Mouse (Mus musculus): ENCODE results near the gene Plod2. TPM values are rescaled to one million over a fixed set of nuclear protein-coding genes. Genes with fewer than 3 reads are reported as not detected.

Plod2 gene
- polyA plus RNA-seq, 1 experiment from 2014 or later = 39.5 TPM

DNA sequence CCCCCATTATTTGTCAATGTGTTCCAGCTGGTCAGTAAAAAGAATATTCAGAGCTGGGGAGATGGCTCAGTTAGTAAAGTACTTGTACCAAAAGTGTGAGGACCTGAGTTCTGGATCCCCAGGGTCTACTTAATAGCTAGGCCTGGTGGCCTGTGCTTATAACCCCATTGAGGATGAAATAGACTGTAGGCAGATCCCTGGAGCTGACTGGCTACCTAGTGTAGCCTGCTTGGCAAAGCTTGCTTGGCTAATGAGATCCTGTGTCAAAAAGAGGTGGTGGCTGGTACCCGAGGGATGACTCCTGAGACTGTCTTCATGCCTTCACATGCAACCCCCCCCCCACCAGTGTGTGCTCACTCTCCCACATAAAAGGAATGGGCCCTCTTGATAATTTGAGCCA lies 2.1 kb downstream of the Plod2 start:
- H3K9me3 ChIP-seq = no peaks in the 10 kb centered on the region
- no peaks in the 10 kb centered on the region for H3K27me3 ChIP-seq (ENCODE audit: insufficient read depth, poor library complexity, severe bottlenecking)
- peak overlapping the region; percentile 22 for H3K4me3 ChIP-seq
- H3K36me3 ChIP-seq = peaks cover 2% of the 10 kb centered on the region; the same call in 1 of the 2 replicates
- H3K27ac ChIP-seq = no peak overlapping the region
- peaks cover 17% of the 10 kb centered on the region for H3K4me1 ChIP-seq
- no peak for DNase-seq (ENCODE audit: low spot score)
- 75% methylated on average over 1 of the region's 1 CpGs for WGBS

DNA sequence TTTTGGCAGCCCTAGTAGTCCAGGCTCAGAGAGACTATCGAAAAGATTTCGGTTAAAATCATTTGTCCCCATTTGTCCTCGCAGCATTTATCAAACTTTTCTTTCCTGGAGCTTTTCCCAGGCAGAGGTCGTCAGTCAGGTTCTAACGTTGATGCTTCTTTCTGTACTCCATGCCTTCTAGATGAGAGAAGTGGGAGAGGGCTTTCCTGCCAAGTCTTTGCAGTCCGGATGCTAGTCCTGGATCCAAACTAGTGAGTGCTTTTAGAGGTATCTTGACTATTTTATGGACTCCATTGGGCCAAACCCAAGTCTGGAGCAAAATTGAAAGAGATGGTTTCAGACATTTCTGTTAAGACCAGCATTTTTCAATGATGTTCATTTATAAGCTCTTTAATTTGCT lies 3.0 kb downstream of the Plod2 start:
- no peaks in the 10 kb centered on the region for H3K27me3 ChIP-seq (ENCODE audit: insufficient read depth, poor library complexity, severe bottlenecking)
- no peaks in the 10 kb centered on the region for H3K9me3 ChIP-seq
- DNase-seq (ENCODE audit: low spot score) = no peak
- WGBS = 75% methylated on average over 6 of the region's 6 CpGs
- no peak overlapping the region for H3K4me3 ChIP-seq
- peaks cover 21% of the 10 kb centered on the region for H3K4me1 ChIP-seq
- H3K27ac ChIP-seq = no peak overlapping the region
- H3K36me3 ChIP-seq = peaks cover 2% of the 10 kb centered on the region; the same call in 1 of the 2 replicates

DNA sequence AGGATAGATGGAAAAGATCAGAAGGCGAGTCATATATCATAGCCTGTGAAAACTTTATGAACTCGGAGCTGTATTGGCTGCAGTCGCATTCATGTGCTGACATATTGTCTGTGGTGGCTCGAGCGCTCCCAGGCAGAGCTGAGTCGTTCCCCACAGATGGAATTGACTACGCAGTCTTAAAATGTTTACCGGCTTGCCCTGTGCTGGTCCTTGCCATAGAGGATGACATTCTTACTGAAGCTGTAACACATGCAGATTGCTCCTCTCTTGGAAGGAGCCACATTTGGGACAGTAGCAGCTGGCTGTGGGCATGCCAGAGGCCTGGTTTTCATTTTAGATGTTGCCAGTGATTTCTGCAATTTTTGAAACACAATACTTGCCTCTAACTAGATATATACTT lies 4.4 kb downstream of the Plod2 start:
- Histone ChIP-seq H3K27me3 (ENCODE audit: insufficient read depth, poor library complexity, severe bottlenecking) (no peaks in the 10 kb centered on the region), H3K36me3 (no peaks in the 10 kb centered on the region; the same call in 1 of the 2 replicates), H3K4me1 (peaks cover 20% of the 10 kb centered on the region), H3K4me3 (no peak overlapping the region), H3K9me3 (no peaks in the 10 kb centered on the region), H3K27ac (no peak overlapping the region)
- no peak for DNase-seq (ENCODE audit: low spot score)
- 87% methylated on average over 8 of the region's 8 CpGs for WGBS

DNA sequence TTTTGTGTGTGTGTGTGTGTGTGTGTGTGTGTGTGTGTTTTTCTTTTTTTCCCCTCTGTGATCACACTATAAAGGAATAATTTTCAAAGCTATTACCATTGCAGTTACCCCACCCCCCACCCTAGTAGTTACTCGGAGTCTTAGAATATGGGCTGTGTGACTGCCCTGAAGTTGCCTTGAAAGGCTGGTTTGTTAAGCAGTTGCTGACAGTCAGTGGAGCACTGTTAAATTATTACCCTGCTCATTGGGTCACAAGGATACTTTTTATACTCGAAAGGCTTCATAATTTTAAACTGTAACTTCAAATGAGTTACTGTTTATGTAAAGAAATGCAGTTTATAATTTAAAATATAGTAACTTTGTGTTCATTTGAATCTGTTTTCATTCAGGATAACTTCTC lies 5.1 kb downstream of the Plod2 start:
- 74% methylated on average over 2 of the region's 2 CpGs for WGBS
- peaks cover 15% of the 10 kb centered on the region for H3K4me1 ChIP-seq
- H3K27me3 ChIP-seq (ENCODE audit: insufficient read depth, poor library complexity, severe bottlenecking) = no peaks in the 10 kb centered on the region

DNA sequence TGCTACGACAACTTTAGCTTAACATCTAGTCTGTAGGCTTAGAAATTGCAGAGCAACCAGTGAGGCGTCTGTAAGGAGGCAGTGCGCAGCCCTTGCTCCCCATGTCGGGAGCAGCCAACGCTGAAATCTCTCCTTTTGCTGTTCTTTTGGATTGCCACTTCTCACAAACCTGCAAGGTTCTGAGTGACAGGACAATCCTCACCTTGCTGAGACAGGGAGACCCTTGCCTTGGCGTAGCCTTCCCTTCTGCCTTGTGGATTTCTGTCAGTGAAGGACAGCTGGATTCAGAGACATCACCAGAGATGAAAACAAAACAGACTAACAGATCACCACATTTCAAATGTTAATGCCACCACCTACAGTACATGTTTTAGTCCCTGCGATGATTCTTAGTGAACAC lies 5.8 kb downstream of the Plod2 start:
- Histone ChIP-seq H3K4me1 (peaks cover 17% of the 10 kb centered on the region), H3K27me3 (ENCODE audit: insufficient read depth, poor library complexity, severe bottlenecking) (no peaks in the 10 kb centered on the region), H3K27ac (no peak overlapping the region), H3K4me3 (no peak overlapping the region), H3K9me3 (no peaks in the 10 kb centered on the region), H3K36me3 (no peaks in the 10 kb centered on the region; the same call in 1 of the 2 replicates)
- no peak for DNase-seq (ENCODE audit: low spot score)
- WGBS = 85% methylated on average over 7 of the region's 7 CpGs

More for the DNA sequence above, 5.1 kb downstream of the Plod2 start:
- Histone ChIP-seq H3K4me3 (no peak overlapping the region), H3K36me3 (no peaks in the 10 kb centered on the region; the same call in 1 of the 2 replicates), H3K9me3 (no peaks in the 10 kb centered on the region), H3K27ac (no peak overlapping the region)
- DNase-seq (ENCODE audit: low spot score) = no peak

DNA sequence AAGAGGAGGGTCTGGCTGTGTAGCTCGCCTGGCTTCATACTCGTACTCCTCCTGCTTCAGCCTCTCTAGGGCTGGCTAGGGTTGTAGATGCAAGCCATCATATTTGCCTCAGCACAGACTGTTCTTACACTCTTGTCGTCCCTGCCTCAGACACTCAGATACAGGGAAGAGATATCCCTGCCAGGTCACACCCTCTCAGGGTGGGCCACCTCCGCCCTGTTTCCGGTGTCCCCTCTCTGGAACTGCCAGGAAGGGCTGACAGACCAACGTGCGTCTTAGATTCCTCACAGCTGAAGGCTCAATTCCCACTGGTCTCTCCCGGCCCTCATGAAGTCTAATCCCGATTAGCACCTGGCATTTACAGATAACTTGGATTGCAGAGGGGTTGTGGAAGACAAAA lies 6.6 kb downstream of the Plod2 start:
- H3K27ac ChIP-seq = no peak overlapping the region
- H3K27me3 ChIP-seq (ENCODE audit: insufficient read depth, poor library complexity, severe bottlenecking) = no peaks in the 10 kb centered on the region
- H3K9me3 ChIP-seq = no peaks in the 10 kb centered on the region
- no peak for DNase-seq (ENCODE audit: low spot score)
- 56% methylated on average over 9 of the region's 9 CpGs for WGBS
- no peaks in the 10 kb centered on the region; the same call in 1 of the 2 replicates for H3K36me3 ChIP-seq
- H3K4me1 ChIP-seq = peaks cover 18% of the 10 kb centered on the region
- H3K4me3 ChIP-seq = no peak overlapping the region

DNA sequence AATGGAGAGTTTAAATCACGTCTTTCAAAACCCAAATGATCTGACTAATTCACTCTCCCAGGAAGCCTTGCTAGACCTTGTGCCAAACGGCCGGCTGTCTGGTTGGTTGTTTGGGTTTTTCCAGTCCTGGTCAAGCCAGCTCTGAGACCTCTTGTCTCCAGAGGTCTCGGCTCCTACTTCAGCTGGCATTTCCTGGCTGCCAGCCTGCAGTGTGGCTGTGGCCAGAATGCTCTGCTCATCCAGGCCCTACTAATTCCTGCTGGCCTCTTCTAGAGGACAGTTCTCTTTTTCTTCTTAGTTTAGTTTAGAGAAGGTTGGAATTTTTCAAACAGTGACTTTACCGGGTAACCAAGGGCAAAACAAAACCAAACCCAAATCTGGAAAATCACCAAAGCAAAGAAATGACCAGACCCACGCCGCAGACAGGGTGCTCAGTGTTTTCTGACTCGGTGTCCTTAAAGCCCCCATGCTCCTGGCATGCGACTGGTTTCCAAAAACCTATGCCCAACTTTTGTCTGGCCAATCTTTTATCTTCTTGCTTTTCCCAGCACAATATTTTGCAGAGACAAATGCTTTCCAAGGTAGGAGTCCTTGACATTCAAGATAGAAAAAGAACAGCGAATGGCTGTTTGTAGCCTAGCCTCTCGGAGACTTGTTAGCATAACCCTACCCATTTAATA lies 7.9 kb downstream of the Plod2 start:
- Histone ChIP-seq H3K4me1 (peaks cover 13% of the 10 kb centered on the region), H3K27me3 (ENCODE audit: insufficient read depth, poor library complexity, severe bottlenecking) (no peaks in the 10 kb centered on the region), H3K9me3 (no peaks in the 10 kb centered on the region), H3K27ac (no peak overlapping the region), H3K4me3 (no peak overlapping the region), H3K36me3 (no peaks in the 10 kb centered on the region; the same call in 1 of the 2 replicates)
- 81% methylated on average over 11 of the region's 11 CpGs for WGBS
- no peak for DNase-seq (ENCODE audit: low spot score)

DNA sequence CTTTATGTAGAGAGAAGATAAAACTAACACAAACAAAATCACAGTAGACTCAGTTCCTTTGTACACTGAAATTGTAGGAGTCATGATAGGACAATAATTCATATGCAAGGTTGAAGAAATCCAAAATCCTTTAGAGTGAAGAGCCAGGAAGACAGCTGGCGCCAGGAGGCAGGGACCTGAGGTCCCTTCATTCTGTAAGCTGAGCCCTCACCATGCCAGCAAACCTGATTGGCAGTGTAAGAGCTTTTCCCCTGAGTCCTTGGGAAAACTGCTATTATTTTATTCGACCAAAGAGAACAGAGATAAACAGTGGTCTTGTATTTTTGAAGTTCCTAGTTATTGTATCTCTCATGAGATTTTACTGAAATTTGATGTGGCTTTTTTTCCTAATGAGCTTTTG lies 9.0 kb downstream of the Plod2 start:
- H3K36me3 ChIP-seq = no peaks in the 10 kb centered on the region; the same call in 1 of the 2 replicates
- H3K4me3 ChIP-seq = no peak overlapping the region
- no peaks in the 10 kb centered on the region for H3K9me3 ChIP-seq
- WGBS = 69% methylated on average over 2 of the region's 2 CpGs
- H3K27me3 ChIP-seq (ENCODE audit: insufficient read depth, poor library complexity, severe bottlenecking) = no peaks in the 10 kb centered on the region
- H3K4me1 ChIP-seq = peaks cover 19% of the 10 kb centered on the region
- no peak overlapping the region for H3K27ac ChIP-seq
- DNase-seq (ENCODE audit: low spot score) = no peak

DNA sequence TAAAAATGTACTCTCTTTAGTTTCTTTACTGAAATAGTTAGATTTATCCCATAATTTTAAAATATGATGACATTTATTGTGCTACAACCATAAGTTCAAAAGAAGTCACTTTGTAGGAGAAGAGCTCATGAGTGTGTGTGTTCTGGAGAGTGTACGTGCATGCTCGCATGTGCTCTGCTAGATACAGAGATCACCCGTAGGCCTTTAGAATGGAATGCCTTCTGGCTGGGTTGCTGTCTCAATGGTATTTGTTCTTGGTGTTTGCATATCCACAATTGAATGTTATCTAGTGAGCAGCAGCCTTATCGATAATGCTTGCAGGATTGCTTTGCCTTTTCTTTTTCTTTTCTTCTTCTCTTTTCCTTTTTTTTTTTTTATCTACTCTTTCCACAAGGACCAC lies 9.6 kb downstream of the Plod2 start:
- Histone ChIP-seq H3K4me1 (peaks cover 19% of the 10 kb centered on the region), H3K27ac (no peak overlapping the region), H3K9me3 (no peaks in the 10 kb centered on the region), H3K27me3 (ENCODE audit: insufficient read depth, poor library complexity, severe bottlenecking) (no peaks in the 10 kb centered on the region), H3K4me3 (no peak overlapping the region), H3K36me3 (no peaks in the 10 kb centered on the region; the same call in 1 of the 2 replicates)
- no peak for DNase-seq (ENCODE audit: low spot score)
- 47% methylated on average over 4 of the region's 4 CpGs for WGBS

DNA sequence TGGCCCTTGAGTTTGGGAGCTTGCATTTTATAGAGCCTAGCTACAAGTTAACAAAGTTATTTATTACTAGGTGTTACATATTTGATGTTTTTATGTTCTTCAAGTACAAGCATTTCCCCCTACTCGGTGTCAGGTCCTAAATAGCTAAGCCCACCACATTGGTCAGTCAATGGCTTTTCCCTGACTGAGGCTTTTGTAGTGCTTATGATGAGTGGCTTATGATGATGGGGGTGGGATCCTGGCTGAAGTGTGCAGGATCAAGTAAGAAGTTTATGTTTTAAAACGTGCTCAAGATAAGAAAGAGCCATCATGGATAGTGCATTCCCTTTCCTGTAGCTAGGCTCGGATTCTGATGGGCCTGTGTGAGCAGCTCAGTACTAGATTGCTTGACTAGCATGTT lies 10.7 kb downstream of the Plod2 start:
- Histone ChIP-seq H3K27me3 (ENCODE audit: insufficient read depth, poor library complexity, severe bottlenecking) (no peaks in the 10 kb centered on the region), H3K4me1 (peaks cover 19% of the 10 kb centered on the region), H3K27ac (no peak overlapping the region), H3K9me3 (no peaks in the 10 kb centered on the region), H3K4me3 (no peak overlapping the region), H3K36me3 (no peaks in the 10 kb centered on the region; the same call in 1 of the 2 replicates)
- WGBS = 60% methylated on average over 3 of the region's 3 CpGs
- no peak for DNase-seq (ENCODE audit: low spot score)

DNA sequence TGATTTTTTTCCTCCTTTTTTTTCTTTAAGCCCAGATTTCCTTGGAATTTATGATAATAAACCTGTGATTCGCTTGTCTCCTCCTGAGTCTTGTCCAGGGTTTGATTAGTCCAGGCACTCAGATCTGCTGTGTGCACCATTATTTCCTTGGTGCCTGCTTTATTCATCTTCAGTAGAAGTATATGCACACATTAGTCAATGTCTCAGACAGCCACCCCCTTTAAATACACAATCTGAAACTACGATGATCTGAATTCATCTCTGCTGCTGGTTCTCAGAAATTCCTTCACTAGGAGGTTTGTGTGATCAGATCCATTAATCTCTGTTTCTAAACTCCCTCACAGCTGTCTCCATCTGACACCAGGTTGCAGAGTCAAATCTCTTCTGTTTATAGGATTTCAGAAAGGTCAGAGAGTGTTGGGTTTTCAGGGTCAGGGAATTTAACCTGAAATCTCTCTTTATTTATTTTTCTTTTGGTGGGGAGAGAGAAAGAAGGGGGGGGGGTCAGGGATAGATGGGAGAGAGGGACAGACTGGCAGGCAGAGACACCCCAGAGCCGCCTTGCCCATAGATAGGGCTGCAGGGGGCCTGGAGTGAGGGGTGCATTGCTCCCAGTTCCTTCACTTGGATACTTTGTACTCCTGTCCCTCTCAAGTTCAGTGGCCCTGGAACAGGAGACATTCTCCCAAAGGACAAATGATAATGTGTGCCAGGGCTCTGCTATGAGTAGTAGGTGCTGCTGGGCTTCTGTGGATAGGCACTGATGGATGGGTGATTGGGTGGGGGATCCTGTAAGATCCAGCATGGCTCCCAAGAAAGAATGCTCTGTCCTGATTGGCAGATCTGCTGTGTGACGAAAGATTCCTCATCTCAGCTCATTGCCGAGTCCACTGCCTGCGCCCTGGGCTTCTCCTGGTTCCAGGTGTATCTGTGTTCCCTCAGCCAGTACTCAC lies 13.3 kb downstream of the Plod2 start:
- H3K4me1 ChIP-seq = peaks cover 23% of the 10 kb centered on the region
- WGBS = 66% methylated on average over 6 of the region's 6 CpGs
- no peaks in the 10 kb centered on the region for H3K27me3 ChIP-seq (ENCODE audit: insufficient read depth, poor library complexity, severe bottlenecking)
- H3K4me3 ChIP-seq = no peak overlapping the region
- no peaks in the 10 kb centered on the region for H3K9me3 ChIP-seq
- H3K36me3 ChIP-seq = no peaks in the 10 kb centered on the region
- no peak for DNase-seq (ENCODE audit: low spot score)
- peak overlapping the region; percentile 29; the same call in 1 of the 2 replicates for H3K27ac ChIP-seq

DNA sequence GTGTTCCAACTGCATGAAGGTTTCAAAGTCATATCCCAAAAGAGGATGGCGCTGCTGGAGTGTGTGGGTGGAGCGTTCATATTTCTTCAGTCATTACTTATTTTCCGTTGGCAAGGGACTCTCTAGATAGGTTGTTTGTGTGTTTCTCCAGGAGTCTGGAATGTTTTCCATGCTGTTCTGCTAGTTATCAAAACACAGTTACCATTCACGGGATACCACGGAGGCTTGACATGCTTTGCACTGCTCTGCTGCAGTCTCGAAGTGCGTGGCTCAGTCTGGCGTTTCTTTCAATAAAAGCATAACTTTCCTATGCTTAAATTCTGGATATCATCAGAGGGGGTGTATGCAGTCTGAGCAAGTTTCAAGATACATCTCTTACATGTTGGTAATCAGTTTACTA lies 17.7 kb downstream of the Plod2 start:
- Histone ChIP-seq H3K27me3 (ENCODE audit: insufficient read depth, poor library complexity, severe bottlenecking) (no peaks in the 10 kb centered on the region), H3K36me3 (no peaks in the 10 kb centered on the region), H3K4me3 (no peak overlapping the region), H3K9me3 (no peaks in the 10 kb centered on the region), H3K27ac (no peak overlapping the region), H3K4me1 (peaks cover 28% of the 10 kb centered on the region)
- WGBS = 47% methylated on average over 8 of the region's 8 CpGs
- DNase-seq (ENCODE audit: low spot score) = no peak

All from heart, embryonic 10.5 days (tissue).